Mouse (Mus musculus): ENCODE measurements at regions not wholly inside any gene's neighbourhood (a gene's known extent, or its start where the extent isn't known, plus 50 kb on each side); places are given as distances from the start of the nearest gene placed in this dataset.

DNA sequence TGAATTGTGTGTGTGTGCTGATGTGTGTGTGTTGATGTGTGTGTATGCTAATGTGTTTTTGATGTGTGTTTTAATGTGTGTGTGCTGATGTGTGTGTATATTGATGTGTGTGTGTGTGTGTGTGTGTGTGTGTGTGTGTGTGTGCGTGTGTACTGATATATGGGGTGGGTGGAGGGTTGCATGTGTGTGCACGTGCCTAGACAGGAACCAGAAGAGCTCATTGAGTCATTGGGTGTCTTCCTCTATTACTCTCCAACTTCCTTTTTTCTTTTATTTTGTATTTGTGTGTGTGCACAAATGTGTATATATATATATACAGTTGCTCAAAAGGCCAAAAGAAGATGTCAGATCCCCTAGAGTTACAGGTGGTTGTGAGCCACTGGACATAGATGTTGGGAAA, 73.4 kb upstream of the Gm12830 start:
- TF ChIP-seq E2F4 (IDR thresholded peaks at IDR 0.05; ENCODE audit: insufficient replicate concordance, low read depth, low read length) (no peak), MXI1 (IDR thresholded peaks at IDR 0.05; ENCODE audit: low read depth, low read length) (no peak), GABPA (IDR thresholded peaks at IDR 0.05; ENCODE audit: insufficient replicate concordance, low read depth, low read length) (no peak)
